Mouse (Mus musculus) retina, embryonic 14.5 days (tissue): ENCODE results near the gene Gm26566.
A peak's percentile ranks its signal among the peaks of the same experiment; 100 is the strongest.
"Not testable (repeated sequence)": the region's sequence is repeated elsewhere in the genome, so short reads cannot be mapped to it uniquely, and the experiment has no call there.

Experiments used
- DNase-seq: peaks from one replicate; pipeline ENCODE4 v3.0.0-alpha.2; 2015; ENCODE audit warnings: low spot score

Gm26566 gene

DNA sequence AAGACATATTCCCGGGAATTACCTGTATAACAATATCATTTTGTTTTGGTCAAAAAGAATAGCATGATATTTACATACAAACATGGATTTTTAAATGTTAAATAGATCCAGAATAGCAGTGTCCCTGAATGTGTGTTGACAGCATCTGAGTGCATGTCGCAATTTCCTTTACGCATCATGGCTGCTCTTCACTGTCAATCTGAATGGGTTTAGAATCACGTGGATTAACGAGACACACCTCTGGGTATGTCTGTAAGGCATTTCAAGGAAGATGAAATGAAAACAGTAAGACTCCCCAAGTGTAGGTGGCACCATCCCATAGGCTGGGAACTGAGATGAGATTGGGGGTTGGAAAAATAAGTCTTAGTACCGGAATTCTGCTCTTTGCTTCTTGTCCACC, 17.4 kb downstream of the Gm26566 start:
- DNase-seq = no peak

DNA sequence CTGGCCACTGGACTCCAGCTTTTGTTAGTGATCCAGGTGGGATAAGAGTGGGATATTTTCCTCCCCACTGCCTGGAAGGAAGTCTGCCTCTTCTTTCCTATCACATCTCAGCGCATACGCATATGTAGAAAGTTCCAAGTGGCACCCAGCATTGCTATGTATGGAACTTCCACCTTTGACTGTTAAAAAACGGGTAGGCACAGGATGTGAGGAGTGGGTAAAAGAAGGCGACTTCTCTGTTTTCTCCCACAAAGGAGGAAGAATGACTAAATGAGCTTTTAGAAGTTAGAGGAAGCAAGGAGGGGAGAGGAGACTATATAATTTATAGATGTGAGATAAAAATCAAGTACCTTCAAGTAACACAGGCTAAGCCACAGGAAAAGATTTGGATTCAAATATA, 19.8 kb downstream of the Gm26566 start:
- DNase-seq = no peak

DNA sequence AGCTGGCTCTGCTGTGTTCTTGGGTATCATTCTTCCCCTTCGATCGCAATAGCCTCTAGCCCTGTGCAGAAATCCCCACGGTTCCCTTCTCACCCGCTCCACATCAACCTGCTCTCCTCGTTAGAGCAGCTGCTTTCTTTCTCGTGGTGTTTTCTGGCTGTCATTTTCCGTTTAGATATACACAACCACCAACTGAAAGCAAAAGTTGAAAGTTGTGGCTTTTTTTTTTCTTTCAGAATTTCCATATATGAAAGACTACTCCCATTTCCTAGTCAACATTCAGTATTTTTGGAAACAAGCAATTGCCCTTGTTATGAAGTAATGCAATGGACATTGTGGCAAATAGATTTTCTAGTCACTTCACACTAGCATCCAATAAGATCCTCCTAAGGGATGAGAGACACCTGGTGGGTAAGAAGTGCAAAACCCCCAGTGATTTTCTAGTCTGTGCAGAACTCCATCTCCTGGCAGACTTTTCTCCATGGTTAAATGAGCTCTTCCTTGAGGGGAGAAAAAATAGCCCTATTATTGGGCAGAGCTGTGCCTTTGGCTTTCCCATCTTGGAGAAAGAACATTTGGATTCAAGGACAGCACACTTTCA, 21.3 kb downstream of the Gm26566 start:
- no peak for DNase-seq

DNA sequence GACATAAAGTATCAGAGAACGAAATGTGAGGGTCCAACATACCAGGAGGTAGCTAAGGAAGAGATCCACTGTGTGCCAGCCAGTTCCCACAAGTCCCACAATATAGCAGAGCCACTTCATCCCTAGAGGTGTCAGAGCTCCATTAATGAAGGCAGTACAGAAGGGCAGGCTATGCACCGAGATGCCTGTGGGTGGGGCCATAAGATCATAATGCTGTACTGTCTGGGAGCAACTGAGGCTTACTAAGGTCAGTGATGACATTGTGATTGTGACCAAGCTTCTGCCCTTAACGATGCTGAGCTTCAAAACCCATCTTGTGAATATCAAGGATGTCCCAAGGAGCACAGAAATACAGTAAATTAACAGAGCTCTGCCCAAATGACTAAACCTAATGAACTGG, 22.6 kb downstream of the Gm26566 start:
- DNase-seq = no peak

DNA sequence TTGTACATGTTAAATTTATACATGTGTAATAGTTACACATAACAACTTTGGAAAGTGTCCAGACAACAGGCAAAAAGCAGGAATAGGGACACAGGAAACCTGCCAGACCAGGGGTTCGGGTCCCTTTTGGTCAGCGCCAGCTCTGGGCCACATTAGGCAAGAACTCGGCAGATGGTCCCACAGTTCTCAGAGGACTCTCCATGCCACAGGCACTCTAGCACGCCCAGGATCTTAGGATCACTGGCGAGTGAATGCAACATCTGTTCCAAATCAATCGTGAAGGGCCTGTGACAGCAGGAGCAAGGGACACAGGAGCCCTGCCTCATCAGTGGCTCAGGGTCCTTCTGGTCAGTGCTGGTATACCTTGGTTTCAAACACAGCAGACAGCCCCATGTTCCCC, 28.3 kb downstream of the Gm26566 start:
- DNase-seq = no peak

DNA sequence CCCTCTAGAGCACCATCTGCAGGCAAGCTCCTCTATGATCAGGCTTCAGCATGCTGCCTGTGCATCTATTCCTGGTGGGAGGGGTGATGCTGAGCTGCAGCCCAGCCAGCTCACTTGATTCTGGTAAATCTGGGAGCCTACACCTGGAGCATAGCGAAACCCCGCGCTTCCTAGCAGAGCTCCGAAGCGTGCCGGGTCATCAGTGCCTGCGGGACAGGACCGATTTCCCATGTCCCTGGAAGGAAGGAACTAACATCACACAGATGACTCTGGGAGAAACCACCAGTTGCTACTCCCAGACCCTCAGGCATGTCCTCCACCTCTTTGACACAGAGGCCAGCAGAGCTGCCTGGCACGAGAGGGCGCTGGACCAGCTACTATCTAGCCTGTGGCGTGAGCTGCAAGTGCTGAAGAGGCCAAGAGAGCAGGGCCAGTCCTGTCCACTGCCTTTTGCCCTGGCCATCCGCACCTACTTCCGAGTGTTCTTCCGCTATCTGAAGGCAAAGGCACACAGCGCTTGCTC, 33.3 kb downstream of the Gm26566 start, which contains the start of gene Gm13271:
TSS of gene Gm13271 (plus strand) at position 51 of the 523 bp plus-strand sequence.
- not testable (repeated sequence) for DNase-seq

DNA sequence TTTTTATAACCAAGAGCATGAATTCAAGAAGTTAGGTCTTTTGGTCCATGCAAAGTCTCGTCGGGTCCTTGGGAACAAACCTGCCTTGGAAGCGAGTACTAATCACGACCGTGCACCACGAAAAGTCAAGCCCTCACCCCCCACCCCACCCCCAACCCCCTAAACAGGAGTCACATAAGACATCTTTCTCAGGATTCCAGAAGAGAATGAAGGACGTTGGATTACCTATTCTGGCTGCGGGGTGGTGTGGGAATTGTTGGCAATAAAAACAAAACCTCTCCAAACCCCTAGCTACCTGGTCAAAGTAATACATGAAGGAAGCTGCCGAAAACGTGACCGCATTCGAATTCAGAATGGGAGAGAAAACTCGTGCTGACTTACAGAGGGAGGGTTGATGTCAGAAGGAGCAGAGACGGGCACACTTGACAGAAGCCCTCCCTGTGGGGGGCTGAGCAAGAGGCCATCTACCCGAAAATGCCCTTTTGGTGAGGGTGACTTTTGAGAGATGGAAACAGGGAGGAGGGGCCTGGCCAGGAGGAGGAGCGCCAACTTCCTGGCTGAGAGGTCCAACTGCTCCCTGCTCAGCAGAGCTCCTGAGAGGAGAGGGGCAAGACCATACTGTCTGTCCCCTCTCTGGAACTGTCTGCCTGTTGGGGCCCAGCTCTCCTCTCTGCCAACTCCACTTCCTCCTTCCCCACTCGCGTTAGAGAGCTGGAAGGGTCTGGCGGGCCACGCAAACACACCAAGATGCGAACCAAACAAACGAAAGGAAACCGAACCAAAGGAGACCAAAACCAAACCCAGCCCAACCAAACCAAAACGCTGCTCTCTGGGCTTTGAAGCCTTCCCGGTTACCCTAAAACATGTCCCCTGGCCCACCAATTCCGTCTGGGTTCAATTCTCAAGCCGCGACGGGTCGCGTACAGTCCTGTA, 35.2 kb downstream of the Gm26566 start:
- not testable (repeated sequence) for DNase-seq

DNA sequence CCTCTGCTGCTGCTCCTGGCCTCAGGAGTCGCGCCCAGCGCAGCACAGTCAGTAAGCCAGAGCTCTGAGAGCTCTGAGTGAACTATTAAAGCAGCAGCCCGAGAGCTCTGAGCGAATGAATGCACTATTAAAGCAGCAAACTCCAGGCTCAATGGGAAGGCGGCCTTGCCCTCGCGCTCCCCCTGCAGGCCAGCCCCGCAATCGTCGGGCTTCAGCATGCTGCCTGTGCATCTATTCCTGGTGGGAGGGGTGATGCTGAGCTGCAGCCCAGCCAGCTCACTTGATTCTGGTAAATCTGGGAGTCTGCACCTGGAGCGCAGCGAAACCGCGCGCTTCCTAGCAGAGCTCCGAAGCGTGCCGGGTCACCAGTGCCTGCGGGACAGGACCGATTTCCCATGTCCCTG, 36.0 kb downstream of the Gm26566 start:
- not testable (repeated sequence) for DNase-seq

DNA sequence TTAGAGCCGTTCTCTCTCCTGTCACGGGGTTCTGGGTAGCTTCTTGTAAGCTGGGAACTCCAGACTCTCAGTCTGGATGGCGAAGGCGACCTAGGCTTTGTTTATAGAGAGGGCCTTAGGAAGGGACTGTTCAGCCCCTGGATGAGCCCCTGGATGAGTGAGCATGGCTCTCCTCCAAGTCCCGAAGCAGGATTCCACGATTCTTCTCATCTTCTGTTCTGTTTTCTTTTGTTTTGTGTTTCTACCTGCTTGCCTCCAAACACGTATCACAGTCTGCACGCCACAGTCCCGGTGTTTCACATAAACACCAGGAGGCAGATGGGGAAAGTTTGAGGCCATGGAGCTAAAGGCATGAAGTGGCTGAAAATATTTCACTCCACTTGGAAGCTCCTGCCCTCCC, 37.1 kb downstream of the Gm26566 start:
- not testable (repeated sequence) for DNase-seq

DNA sequence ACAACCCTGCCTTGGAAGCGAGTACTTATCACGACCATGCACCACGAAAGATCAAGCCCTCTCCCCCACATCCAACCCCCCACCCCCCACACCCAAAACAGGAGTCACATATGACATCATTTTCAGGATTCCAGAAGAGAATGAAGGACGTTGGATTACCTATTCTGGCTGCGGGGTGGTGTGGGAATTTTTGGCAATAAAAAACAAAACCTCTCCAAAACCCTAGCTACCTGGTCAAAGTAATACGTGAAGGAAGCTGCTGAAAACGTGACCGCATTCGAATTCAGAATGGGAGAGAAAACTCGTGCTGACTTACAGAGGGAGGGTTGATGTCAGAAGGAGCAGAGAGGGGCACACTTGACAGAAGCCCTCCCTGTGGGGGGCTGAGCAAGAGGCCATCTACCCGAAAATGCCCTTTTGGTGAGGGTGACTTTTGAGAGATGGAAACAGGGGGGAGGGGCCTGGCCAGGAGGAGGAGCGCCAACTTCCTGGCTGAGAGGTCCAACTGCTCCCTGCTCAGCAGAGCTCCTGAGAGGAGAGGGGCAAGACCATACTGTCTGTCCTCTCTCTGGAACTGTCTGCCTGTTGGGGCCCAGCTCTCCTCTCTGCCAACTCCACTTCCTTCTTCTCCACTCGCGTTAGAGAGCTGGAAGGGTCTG, 38.1 kb downstream of the Gm26566 start, which contains the start of gene Gm13283:
TSS of gene Gm13283 (plus strand) at position 510 of the 659 bp plus-strand sequence.
- DNase-seq = not testable (repeated sequence)

DNA sequence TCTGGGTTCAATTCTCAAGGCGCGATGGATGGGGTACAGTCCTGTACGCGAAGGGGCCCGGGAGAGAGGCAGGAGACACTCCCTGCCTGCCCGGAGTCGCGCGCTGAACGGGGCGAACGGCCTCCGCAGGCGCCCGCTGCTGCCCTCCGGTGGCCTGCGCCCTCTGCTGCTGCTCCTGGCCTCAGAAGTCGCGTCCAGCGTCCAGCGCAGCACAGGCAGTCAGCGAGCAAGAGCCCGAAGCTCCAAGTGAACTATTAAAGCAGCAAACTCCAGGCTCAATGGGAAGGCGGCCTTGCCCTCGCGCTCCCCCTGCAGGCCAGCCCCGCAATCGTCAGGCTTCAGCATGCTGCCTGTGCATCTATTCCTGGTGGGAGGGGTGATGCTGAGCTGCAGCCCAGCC, 38.8 kb downstream of the Gm26566 start:
- not testable (repeated sequence) for DNase-seq

DNA sequence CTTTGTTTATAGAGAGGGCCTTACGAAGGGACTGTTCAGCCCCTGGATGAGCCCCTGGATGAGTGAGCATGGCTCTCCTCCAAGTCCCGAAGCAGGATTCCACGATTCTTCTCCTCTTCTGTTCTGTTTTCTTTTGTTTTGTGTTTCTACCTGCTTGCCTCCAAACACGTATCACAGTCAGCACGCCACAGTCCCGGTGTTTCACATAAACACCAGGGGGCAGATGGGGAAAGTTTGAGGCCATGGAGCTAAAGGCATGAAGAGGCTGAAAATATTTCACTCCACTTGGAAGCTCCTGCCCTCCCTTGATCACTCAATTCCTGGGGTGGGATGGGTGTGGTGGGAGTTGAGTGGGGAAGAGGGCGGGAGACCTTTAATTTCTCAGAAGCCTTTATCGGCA, 40.2 kb downstream of the Gm26566 start:
- not testable (repeated sequence) for DNase-seq

DNA sequence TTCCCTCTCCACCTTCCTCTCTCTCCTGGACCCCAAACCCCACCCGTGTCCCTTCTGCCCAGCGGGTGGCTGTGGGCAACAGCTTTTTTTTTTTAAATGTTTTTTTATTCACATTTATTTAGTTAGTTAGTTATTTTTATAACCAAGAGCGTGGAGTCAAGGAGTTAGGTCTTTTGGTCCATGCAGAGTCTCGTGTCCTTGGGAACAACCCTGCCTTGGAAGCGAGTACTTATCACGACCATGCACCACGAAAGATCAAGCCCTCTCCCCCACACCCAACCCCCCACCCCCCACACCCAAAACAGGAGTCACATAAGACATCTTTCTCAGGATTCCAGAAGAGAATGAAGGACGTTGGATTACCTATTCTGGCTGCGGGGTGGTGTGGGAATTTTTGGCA, 40.7 kb downstream of the Gm26566 start:
- not testable (repeated sequence) for DNase-seq

DNA sequence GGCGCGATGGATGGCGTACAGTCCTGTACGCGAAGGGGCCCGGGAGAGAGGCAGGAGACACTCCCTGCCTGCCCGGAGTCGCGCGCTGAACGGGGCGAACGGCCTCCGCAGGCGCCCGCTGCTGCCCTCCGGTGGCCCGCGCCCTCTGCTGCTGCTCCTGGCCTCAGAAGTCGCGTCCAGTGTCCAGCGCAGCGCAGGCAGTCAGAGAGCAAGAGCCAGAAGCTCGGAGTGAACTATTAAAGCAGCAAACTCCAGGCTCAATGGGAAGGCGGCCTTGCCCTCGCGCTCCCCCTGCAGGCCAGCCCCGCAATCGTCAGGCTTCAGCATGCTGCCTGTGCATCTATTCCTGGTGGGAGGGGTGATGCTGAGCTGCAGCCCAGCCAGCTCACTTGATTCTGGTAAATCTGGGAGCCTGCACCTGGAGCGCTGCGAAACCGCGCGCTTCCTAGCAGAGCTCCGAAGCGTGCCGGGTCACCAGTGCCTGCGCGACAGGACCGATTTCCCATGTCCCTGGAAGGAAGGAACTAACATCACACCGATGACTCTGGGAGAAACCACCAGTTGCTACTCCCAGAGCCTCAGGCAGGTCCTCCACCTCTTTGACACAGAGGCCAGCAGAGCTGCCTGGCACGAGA, 41.9 kb downstream of the Gm26566 start:
- peak; percentile 29 for DNase-seq
